Mouse (Mus musculus): ENCODE data around the gene Olfr1148.

Gene Olfr1148

DNA sequence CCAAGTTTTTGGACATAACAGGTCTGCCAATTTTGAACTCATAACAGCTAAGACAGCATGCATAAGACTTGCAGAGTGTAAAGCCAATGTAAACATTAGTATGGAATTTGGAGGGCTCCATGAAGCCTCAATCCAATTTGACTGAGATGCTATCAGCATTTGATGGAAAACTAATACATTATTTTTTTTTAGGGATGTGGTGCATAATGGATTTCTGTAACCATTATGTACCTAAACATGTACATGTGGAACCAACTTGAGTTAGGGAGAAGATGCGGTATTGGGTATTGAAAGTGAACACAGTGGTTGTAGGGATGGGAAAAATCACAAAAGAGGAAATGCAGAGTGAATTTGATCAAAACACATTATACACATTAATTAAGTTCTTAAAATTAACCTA, at the start of gene Olfr1148:
Olfr1148 (plus strand) TSS at position 301 of the 400 bp plus-strand sequence.
- peak in 1 of 2 experiments; percentile 6 for DNase-seq (ENCODE audit: inconsistent age in 2 of 2, low spot score in 1 of 2)

- DNase-seq (ENCODE audit: inconsistent age in 2 of 2, low spot score in 1 of 2), result no peak
These were observed 30.0 kb upstream of the Olfr1148 start, which contains the start of gene Olfr1143 for GRCm38 (mm10) chr2:87800292-87800691. Gene Olfr1143 (plus strand): TSS chr2:87800592.

- DNase-seq (ENCODE audit: inconsistent age in 2 of 2, low spot score in 1 of 2), result no peak
These were observed 20.8 kb upstream of the Olfr1148 start, which contains the start of gene Olfr1145 for GRCm38 (mm10) chr2:87809522-87809921. Gene Olfr1145 (plus strand): TSS chr2:87809822.

- no peak for DNase-seq (ENCODE audit: inconsistent age in 2 of 2, low spot score in 1 of 2)
These were observed 13.4 kb downstream of the Olfr1148 start, which contains the start of gene Olfr1150-ps1 for GRCm38 (mm10) chr2:87843693-87844092. Gene Olfr1150-ps1 (plus strand): TSS chr2:87843993.

GRCm38 (mm10) chr2:87855562-87855961, 25.2 kb downstream of the Olfr1148 start, which contains the start of gene Olfr1151:
Gene Olfr1151 (plus strand): TSS chr2:87855862.
- DNase-seq (ENCODE audit: inconsistent age in 2 of 2, low spot score in 1 of 2), result no peak

DNA sequence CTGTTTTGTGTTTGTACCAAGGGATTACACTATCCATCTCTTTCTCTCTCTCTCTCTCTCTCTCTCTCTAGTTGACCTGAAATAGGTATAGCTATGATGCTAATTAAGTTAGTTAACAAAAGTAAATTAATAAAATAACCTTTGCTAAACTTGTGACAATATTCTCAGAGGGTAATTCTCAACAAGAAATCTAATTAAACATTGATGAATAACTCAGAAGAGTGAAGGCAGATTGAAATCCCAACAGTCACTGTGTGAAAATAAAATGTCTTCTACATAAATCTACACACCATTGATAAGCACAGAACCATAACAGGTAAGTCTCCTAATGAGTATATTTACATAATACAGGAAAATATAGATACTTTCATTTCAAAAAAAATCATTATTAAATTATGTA, 35.9 kb downstream of the Olfr1148 start, which contains the start of gene Olfr1152:
Olfr1152 (plus strand) TSS at position 301 of the 400 bp plus-strand sequence.
- no peak for DNase-seq (ENCODE audit: inconsistent age in 2 of 2, low spot score in 1 of 2)
